Mouse (Mus musculus): ENCODE data around the gene Dolpp1. TPM values are rescaled to one million over a fixed set of nuclear protein-coding genes. Genes with fewer than 3 reads are reported as not detected.

Dolpp1 gene
- total and polyA plus RNA-seq, 2 experiments from 2014 or later = 44.7 to 92.4 TPM

- peaks cover 75% of the 10 kb centered on the region for H3K36me3 ChIP-seq (ENCODE audit: insufficient read depth)
- H3K9ac ChIP-seq = no peak overlapping the region
- no peak overlapping the region for H3K4me3 ChIP-seq (ENCODE audit: low read depth, low read length)
- no peaks in the 10 kb centered on the region for H3K4me1 ChIP-seq (ENCODE audit: insufficient read depth)
- H3K9me3 ChIP-seq (ENCODE audit: low read length) = no peaks in the 10 kb centered on the region
- no peak overlapping the region for H3K4me2 ChIP-seq (ENCODE audit: low read depth)
- ATAC-seq (no peak), DNase-seq (no peak)
- TF ChIP-seq CTCF (IDR thresholded peaks at IDR 0.05; ENCODE audit: low read depth) = no peak
- H3K27ac ChIP-seq (ENCODE audit: low read depth, low read length) = no peak overlapping the region
- H3K27me3 ChIP-seq (ENCODE audit: insufficient read depth, low read length) = no peaks in the 10 kb centered on the region
Observed at GRCm38 (mm10) chr2:30429156-30429555, 37.1 kb downstream of the Dolpp1 start.

DNA sequence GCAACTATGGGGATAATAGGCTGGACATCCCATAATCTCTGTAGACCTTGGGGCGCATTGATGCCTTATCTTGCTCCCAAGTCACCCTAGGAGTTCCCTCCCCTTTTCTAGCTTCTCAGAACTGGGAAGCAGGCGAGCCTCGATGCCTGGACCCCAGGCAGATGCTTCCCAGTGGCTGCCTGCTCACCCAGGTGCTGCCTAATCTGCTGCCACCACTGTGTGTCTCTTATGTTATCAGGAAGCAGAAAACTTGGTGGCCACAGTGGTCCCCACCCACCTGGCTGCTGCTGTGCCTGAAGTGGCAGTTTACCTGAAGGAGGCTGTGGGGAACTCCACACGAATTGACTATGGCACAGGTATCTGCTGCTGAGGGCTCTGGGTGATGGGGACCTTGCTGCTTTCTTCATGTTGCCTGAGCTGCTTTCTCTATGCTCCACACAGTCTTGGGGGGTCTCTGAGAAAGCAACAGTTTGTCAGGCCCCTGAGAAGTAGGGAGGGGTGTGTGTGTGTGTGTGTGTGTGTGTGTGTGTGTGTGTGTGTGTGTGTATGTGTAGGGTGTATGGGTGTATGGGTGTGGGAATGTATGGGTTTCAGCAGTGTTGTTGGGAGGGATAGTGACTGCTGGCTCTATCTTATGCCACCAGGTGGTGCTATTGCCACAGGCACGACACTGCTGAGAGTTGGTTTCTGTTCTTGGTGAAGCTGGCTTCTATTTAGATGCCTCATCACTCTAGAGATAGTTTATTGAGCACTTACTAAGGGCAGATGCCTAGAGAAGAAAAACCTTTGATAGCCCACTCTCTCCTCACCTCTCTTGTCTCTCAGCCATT, 43.5 kb downstream of the Dolpp1 start:
- H3K27me3 ChIP-seq (ENCODE audit: insufficient read depth, low read length) = no peaks in the 10 kb centered on the region
- H3K27ac ChIP-seq (ENCODE audit: low read depth, low read length) = no peak overlapping the region
- H3K4me3 ChIP-seq (ENCODE audit: low read depth, low read length) = no peak overlapping the region
- ATAC-seq (peak; percentile 87), DNase-seq (peak; percentile 88)
- peak; percentile 97 for TF ChIP-seq CTCF (IDR thresholded peaks at IDR 0.05; ENCODE audit: low read depth)
- H3K4me1 ChIP-seq (ENCODE audit: insufficient read depth) = no peaks in the 10 kb centered on the region
- no peaks in the 10 kb centered on the region for H3K9me3 ChIP-seq (ENCODE audit: low read length)
- peaks cover 66% of the 10 kb centered on the region for H3K36me3 ChIP-seq (ENCODE audit: insufficient read depth)
- no peak overlapping the region for H3K4me2 ChIP-seq (ENCODE audit: low read depth)
- H3K9ac ChIP-seq = no peak overlapping the region
- WGBS = 56% methylated on average over 5 of the region's 5 CpGs

DNA sequence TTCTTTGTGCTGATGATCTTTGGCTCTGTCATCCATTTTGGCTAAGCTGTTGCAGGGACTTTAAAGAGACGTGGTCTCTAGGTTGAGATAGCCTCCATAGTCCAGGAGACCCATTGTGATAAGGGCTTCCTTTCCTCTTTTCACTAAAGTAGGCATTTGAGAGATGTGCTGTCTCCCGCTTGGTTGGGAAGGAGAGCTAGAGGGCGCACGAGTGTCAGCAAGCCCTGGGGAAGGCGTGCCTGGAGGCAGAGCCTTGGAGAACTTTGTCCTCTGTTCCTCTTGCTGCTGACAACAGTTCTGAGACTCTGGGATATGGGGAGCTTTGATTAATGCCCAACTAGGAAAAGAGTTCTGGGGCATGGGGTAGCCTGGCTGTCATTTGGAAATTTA, 44.1 kb downstream of the Dolpp1 start:
- peak; percentile 24 for DNase-seq
- no peak overlapping the region for H3K27ac ChIP-seq (ENCODE audit: low read depth, low read length)
- no peaks in the 10 kb centered on the region for H3K27me3 ChIP-seq (ENCODE audit: insufficient read depth, low read length)
- peak; percentile 20; the same call in 1 of the 2 replicates for ATAC-seq
- no peak overlapping the region for H3K4me2 ChIP-seq (ENCODE audit: low read depth)
- TF ChIP-seq CTCF (IDR thresholded peaks at IDR 0.05; ENCODE audit: low read depth) = no peak
- peaks cover 62% of the 10 kb centered on the region for H3K36me3 ChIP-seq (ENCODE audit: insufficient read depth)
- H3K4me3 ChIP-seq (ENCODE audit: low read depth, low read length) = no peak overlapping the region
- H3K4me1 ChIP-seq (ENCODE audit: insufficient read depth) = 0 out of 2 replicates have a peak, but pooled peaks cover 1% of the 10 kb centered on the region
- H3K9me3 ChIP-seq (ENCODE audit: low read length) = no peaks in the 10 kb centered on the region
- 85% methylated on average over 5 of the region's 5 CpGs for WGBS
- no peak overlapping the region for H3K9ac ChIP-seq

- no peak overlapping the region for H3K9ac ChIP-seq
- no peaks in the 10 kb centered on the region for H3K27me3 ChIP-seq (ENCODE audit: insufficient read depth, low read length)
- WGBS = 82% methylated on average over 4 of the region's 4 CpGs
- no peak for TF ChIP-seq CTCF (IDR thresholded peaks at IDR 0.05; ENCODE audit: low read depth)
- DNase-seq (no peak), ATAC-seq (no peak)
- peaks cover 56% of the 10 kb centered on the region for H3K36me3 ChIP-seq (ENCODE audit: insufficient read depth)
- no peak overlapping the region for H3K4me3 ChIP-seq (ENCODE audit: low read depth, low read length)
- peaks cover 5% of the 10 kb centered on the region for H3K4me1 ChIP-seq (ENCODE audit: insufficient read depth)
- no peaks in the 10 kb centered on the region for H3K9me3 ChIP-seq (ENCODE audit: low read length)
- H3K4me2 ChIP-seq (ENCODE audit: low read depth) = no peak overlapping the region
- no peak overlapping the region for H3K27ac ChIP-seq (ENCODE audit: low read depth, low read length)
Observed at GRCm38 (mm10) chr2:30436809-30437208, 44.8 kb downstream of the Dolpp1 start.

- ATAC-seq (no peak), DNase-seq (no peak)
- peaks cover 48% of the 10 kb centered on the region for H3K36me3 ChIP-seq (ENCODE audit: insufficient read depth)
- WGBS = 87% methylated on average over 4 of the region's 4 CpGs
- H3K27me3 ChIP-seq (ENCODE audit: insufficient read depth, low read length) = no peaks in the 10 kb centered on the region
- H3K4me2 ChIP-seq (ENCODE audit: low read depth) = no peak overlapping the region
- H3K27ac ChIP-seq (ENCODE audit: low read depth, low read length) = no peak overlapping the region
- H3K9ac ChIP-seq = no peak overlapping the region
- H3K9me3 ChIP-seq (ENCODE audit: low read length) = no peaks in the 10 kb centered on the region
- H3K4me3 ChIP-seq (ENCODE audit: low read depth, low read length) = no peak overlapping the region
- peaks cover 15% of the 10 kb centered on the region for H3K4me1 ChIP-seq (ENCODE audit: insufficient read depth)
- TF ChIP-seq CTCF (IDR thresholded peaks at IDR 0.05; ENCODE audit: low read depth) = no peak
Observed at GRCm38 (mm10) chr2:30437791-30438190, 45.7 kb downstream of the Dolpp1 start.

DNA sequence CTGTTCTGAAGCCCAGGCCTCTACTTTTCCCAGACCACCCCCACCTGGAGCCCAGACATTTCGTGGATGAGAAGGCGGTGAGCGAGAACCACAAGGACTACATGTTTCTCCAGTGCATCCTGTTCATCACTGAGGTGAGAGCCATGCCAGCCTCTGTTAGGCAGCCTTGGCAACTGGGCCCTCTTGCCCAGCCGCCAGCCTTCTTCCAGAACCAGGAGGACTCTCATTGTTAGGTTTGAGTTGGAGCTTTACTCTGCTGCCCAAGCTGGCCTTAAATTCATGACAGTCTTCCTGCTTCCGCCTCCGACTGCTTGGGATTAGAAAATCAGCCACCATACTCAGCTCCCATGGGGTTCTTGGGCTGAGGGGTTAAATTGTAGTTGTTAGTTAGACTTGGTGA, 47.6 kb downstream of the Dolpp1 start:
- no peak overlapping the region for H3K27ac ChIP-seq (ENCODE audit: low read depth, low read length)
- H3K4me1 ChIP-seq (ENCODE audit: insufficient read depth) = peaks cover 19% of the 10 kb centered on the region
- H3K4me3 ChIP-seq (ENCODE audit: low read depth, low read length) = no peak overlapping the region
- no peak overlapping the region for H3K9ac ChIP-seq
- WGBS = 90% methylated on average over 6 of the region's 6 CpGs
- DNase-seq (no peak), ATAC-seq (no peak)
- no peak for TF ChIP-seq CTCF (IDR thresholded peaks at IDR 0.05; ENCODE audit: low read depth)
- peaks cover 48% of the 10 kb centered on the region for H3K36me3 ChIP-seq (ENCODE audit: insufficient read depth)
- no peaks in the 10 kb centered on the region for H3K9me3 ChIP-seq (ENCODE audit: low read length)
- H3K27me3 ChIP-seq (ENCODE audit: insufficient read depth, low read length) = no peaks in the 10 kb centered on the region
- H3K4me2 ChIP-seq (ENCODE audit: low read depth) = no peak overlapping the region

GRCm38 (mm10) chr2:30440211-30440700, 48.2 kb downstream of the Dolpp1 start:
- peak overlapping the region; percentile 90; the same call in 1 of the 2 replicates for H3K27ac ChIP-seq (ENCODE audit: low read depth, low read length)
- no peak overlapping the region for H3K4me3 ChIP-seq (ENCODE audit: low read depth, low read length)
- no peak overlapping the region for H3K4me2 ChIP-seq (ENCODE audit: low read depth)
- ATAC-seq (no peak), DNase-seq (no peak)
- no peak for TF ChIP-seq CTCF (IDR thresholded peaks at IDR 0.05; ENCODE audit: low read depth)
- 35% methylated on average over 3 of the region's 3 CpGs for WGBS
- peaks cover 19% of the 10 kb centered on the region for H3K4me1 ChIP-seq (ENCODE audit: insufficient read depth)
- no peak overlapping the region for H3K9ac ChIP-seq
- H3K36me3 ChIP-seq (ENCODE audit: insufficient read depth) = peaks cover 53% of the 10 kb centered on the region
- no peaks in the 10 kb centered on the region for H3K9me3 ChIP-seq (ENCODE audit: low read length)
- no peaks in the 10 kb centered on the region for H3K27me3 ChIP-seq (ENCODE audit: insufficient read depth, low read length)
